14 mouse cellular contexts compared by ENCODE assay signal in the genomic region with DNA sequence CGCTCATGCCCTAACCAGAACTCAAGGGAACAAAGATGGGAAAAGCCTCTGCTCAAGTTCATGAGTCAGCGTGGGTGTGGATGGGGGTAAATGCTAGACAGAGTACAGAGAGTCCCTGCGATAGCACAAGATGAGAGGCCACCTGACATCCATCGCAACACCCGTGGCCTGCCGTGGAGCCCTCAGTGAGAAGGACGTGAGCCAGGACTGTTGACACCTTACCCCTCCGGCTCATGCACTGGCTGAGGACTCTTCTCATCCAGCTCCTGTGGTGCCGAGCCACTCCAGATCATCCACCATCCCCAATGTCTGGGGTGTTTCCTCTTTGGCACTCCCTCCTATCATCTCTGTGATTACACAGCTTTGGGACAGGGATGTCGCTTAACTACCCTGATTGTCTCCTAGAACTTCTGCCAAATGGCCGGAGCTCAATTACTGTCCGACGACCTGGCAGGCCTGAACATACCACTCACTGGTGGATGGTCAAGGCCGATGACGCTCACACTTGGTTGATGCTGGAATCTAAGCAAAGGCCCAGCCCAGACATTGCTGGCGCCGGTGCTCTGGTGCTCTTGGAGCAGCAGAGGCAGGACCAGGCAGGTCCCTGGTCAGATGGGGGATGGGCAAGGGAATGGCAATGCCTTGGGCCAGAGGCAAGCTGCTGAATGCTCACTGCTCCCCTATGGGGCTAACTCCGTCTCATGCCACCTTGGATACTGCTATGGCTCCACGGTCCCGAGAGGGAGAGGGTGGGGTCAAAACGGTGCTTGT. TPM values are rescaled to one million over a fixed set of nuclear protein-coding genes. Genes with fewer than 3 reads are reported as not detected.
A peak's percentile ranks its signal among the peaks of the same experiment; 100 is the strongest.
DNase-seq lines count a peak whose midpoint lies in the region; ATAC-seq and TF ChIP-seq lines count a peak whose summit lies in the region.
"Had no signal": no experiment of that assay in that cellular context is flagged by ENCODE, and none has a peak within 500 bp of the region (broad histone marks: within the 10 kb centered on the region; RNA-seq: fewer than 3 reads in every experiment).

No protein-coding gene starts in this region.

- intact Hi-C loops in gastrocnemius, adult 2 months (cut with DNase I), result no loop called here

- H3K9me3 ChIP-seq in heart, embryonic 13.5 days, result no peaks in the 10 kb centered on the region
- no peaks in the 10 kb centered on the region for H3K9me3 ChIP-seq in forebrain, postnatal 0 days (ENCODE audit: low read length)
- H3K9me3 ChIP-seq: lung, embryonic 15.5 days; midbrain, embryonic 12.5 days had no signal

- peak overlapping the region; percentile 73 for H3K9ac ChIP-seq in heart, embryonic 13.5 days
- H3K9ac ChIP-seq in forebrain, postnatal 0 days, result no peak overlapping the region
- H3K9ac ChIP-seq: lung, embryonic 15.5 days; midbrain, embryonic 12.5 days had no signal

- no peak for TF ChIP-seq CTCF in gastrocnemius, adult 2 months (IDR thresholded peaks at IDR 0.05)
- TF ChIP-seq CTCF in forebrain, postnatal 0 days (IDR thresholded peaks at IDR 0.05; ENCODE audit: low read depth), result no peak

- no peaks in the 10 kb centered on the region for H3K27me3 ChIP-seq in heart, embryonic 13.5 days (replicated peaks)
- H3K27me3 ChIP-seq in forebrain, postnatal 0 days (ENCODE audit: insufficient read depth, low read length), result no peaks in the 10 kb centered on the region
- H3K27me3 ChIP-seq: lung, embryonic 15.5 days had no signal

- peak overlapping the region; percentile 20; the same call in 1 of the 2 replicates for H3K4me2 ChIP-seq in heart, embryonic 13.5 days
- H3K4me2 ChIP-seq in forebrain, postnatal 0 days (ENCODE audit: low read depth), result no peak overlapping the region
- H3K4me2 ChIP-seq: lung, embryonic 15.5 days; midbrain, embryonic 12.5 days had no signal

- H3K36me3 ChIP-seq in heart, embryonic 13.5 days, result no peaks in the 10 kb centered on the region
- H3K36me3 ChIP-seq in forebrain, postnatal 0 days (ENCODE audit: insufficient read depth), result no peaks in the 10 kb centered on the region
- H3K36me3 ChIP-seq: lung, embryonic 15.5 days; midbrain, embryonic 12.5 days had no signal

- DNase-seq in gastrocnemius, adult 2 months, result no peak
- DNase-seq in gastrocnemius, postnatal 25 days, result no peak
- DNase-seq in urinary bladder, adult 2 months (ENCODE audit: low spot score), result peak; percentile 56
- DNase-seq in urinary bladder, postnatal 4 days (ENCODE audit: low spot score in 2 of 2), result no peak
- DNase-seq in urinary bladder, postnatal 25 days (ENCODE audit: low spot score), result peak; percentile 48
- DNase-seq in thymus, postnatal 0 days (ENCODE audit: low spot score), result no peak
- no peak for DNase-seq in forebrain, postnatal 0 days
- DNase-seq: adrenal gland, postnatal 36 days; kidney, adult 9 months; thymus, postnatal 36 days had no signal

- H3K27ac ChIP-seq in gastrocnemius, adult 2 months, result peak overlapping the region; percentile 49
- peak overlapping the region; percentile 100 for H3K27ac ChIP-seq in heart, embryonic 13.5 days (replicated peaks)
- no peak overlapping the region for H3K27ac ChIP-seq in forebrain, postnatal 0 days (ENCODE audit: low read depth, low read length)
- H3K27ac ChIP-seq: midbrain, embryonic 12.5 days had no signal

- ATAC-seq in heart, embryonic 13.5 days (ENCODE audit: extremely low read depth, insufficient number of reproducible peaks, low FRiP score, low TSS enrichment), result no peak
- no peak for ATAC-seq in forebrain, postnatal 0 days
- ATAC-seq: CD4-positive, CD25-positive, alpha-beta regulatory T cell, adult 4 months had no signal

- peaks cover 100% of the 10 kb centered on the region for H3K4me1 ChIP-seq in heart, embryonic 13.5 days
- H3K4me1 ChIP-seq in forebrain, postnatal 0 days (ENCODE audit: insufficient read depth), result 0 out of 2 replicates have a peak, but pooled peaks cover 6% of the 10 kb centered on the region

- WGBS in heart, embryonic 13.5 days, result 27% methylated on average over 21 of the region's 21 CpGs
- 86% methylated on average over 21 of the region's 21 CpGs for WGBS in forebrain, postnatal 0 days

- H3K4me3 ChIP-seq in gastrocnemius, adult 2 months, result no peak overlapping the region
- H3K4me3 ChIP-seq in heart, embryonic 13.5 days, result no peak overlapping the region
- no peak overlapping the region for H3K4me3 ChIP-seq in forebrain, postnatal 0 days (ENCODE audit: low read depth, low read length)
- H3K4me3 ChIP-seq: lung, embryonic 15.5 days; midbrain, embryonic 12.5 days had no signal

RNA-seq across cellular contexts. Expression of a gene that starts 25.8 kb away (rescaled TPM):
- total RNA-seq in gastrocnemius, adult 2 months (2021), result 1 to 10 TPM; 1.4 to 2.9 TPM
- total RNA-seq in gastrocnemius, postnatal 25 days (2021), result 1 to 10 TPM; 2.0 to 3.5 TPM
- polyA plus RNA-seq in urinary bladder, adult 2 months (2012; rRNA removed), result 17.5 and 28.8 TPM in 2 replicates
- polyA plus RNA-seq in heart, embryonic 13.5 days (2015; fragmentation: Nextera tagmentation; extraction: Ambion mirVana), result 12.1 and 13.9 TPM in 2 replicates
- 0.68 and 0.70 TPM in 2 replicates for polyA plus RNA-seq in thymus, postnatal 0 days (2015; fragmentation: Nextera tagmentation; extraction: Ambion mirVana)
- 8.5 and 15.9 TPM in 2 replicates for total RNA-seq in forebrain, postnatal 0 days (2014; rRNA removed)
- polyA plus RNA-seq in forebrain, postnatal 0 days (2015; fragmentation: Nextera tagmentation; extraction: Ambion mirVana), result 1.1 and 1.6 TPM in 2 replicates
- polyA plus RNA-seq: CD4-positive, CD25-positive, alpha-beta regulatory T cell, adult 4 months had no signal

RNA-seq across cellular contexts. Expression of a gene that starts 53.0 kb away (rescaled TPM):
- total RNA-seq in gastrocnemius, adult 2 months (2021), result 1 to 10 TPM; 1.4 to 2.7 TPM
- 1 to 10 TPM; 2.4 to 3.4 TPM for total RNA-seq in gastrocnemius, postnatal 25 days (2021)
- 5.5 and 7.8 TPM in 2 replicates for polyA plus RNA-seq in urinary bladder, adult 2 months (2012; rRNA removed)
- polyA plus RNA-seq in heart, embryonic 13.5 days (2015; fragmentation: Nextera tagmentation; extraction: Ambion mirVana), result 5.4 and 5.6 TPM in 2 replicates
- polyA plus RNA-seq in thymus, postnatal 0 days (2015; fragmentation: Nextera tagmentation; extraction: Ambion mirVana), result 21.9 and 22.5 TPM in 2 replicates
- 6.5 and 9.3 TPM in 2 replicates for total RNA-seq in forebrain, postnatal 0 days (2014; rRNA removed)
- 7.8 and 11.6 TPM in 2 replicates for polyA plus RNA-seq in forebrain, postnatal 0 days (2015; fragmentation: Nextera tagmentation; extraction: Ambion mirVana)

Comparison
In these comparisons a context has a peak if more than half of its experiments do, and no peak if none do; other contexts are left out.
1. DNase-seq: peak in urinary bladder, adult 2 months (single experiment) and urinary bladder, postnatal 25 days (single experiment); none in gastrocnemius, adult 2 months (single experiment), gastrocnemius, postnatal 25 days (single experiment), urinary bladder, postnatal 4 days (0 of 2), thymus, postnatal 0 days (single experiment) and forebrain, postnatal 0 days (single experiment).